Mouse (Mus musculus): ENCODE measurements around the gene Otud7b.

DNA sequence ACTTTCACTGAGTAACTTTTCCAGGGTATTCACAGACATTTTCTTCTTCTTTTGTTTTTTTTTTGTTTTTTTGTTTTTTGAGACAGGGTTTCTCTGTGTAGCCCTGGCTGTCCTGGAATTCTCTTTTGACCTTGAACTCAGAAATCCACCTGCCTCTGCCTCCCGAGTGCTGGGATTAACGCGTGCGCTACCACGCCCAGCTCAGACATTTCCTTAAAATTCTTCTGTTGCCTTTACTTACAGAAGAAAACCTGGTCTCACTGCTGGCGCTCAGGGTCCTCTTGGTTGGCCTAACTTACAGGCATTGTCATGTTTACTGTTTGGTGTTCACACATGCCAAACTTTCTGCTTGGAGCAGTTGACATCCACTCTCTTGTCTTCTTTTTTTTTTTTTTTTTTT, 70.9 kb downstream of the Otud7b start:
- no peak for TF ChIP-seq MYOG (IDR thresholded peaks at IDR 0.05; ENCODE audit: control insufficient read depth, extremely low read depth, insufficient read length)
- no peak for TF ChIP-seq CTCF (IDR thresholded peaks at IDR 0.05; ENCODE audit: control insufficient read depth, insufficient read depth, insufficient read length)
- TF ChIP-seq USF1 (IDR thresholded peaks at IDR 0.05; ENCODE audit: low read depth): no peak
- TF ChIP-seq MYOD1 (IDR thresholded peaks at IDR 0.05; ENCODE audit: control insufficient read depth, insufficient read length, low read depth): no peak
- no peak for TF ChIP-seq CEBPB (IDR thresholded peaks at IDR 0.05; ENCODE audit: low read depth)
- no peak for TF ChIP-seq FOSL1 (IDR thresholded peaks at IDR 0.05; ENCODE audit: insufficient read depth, low read length, poor library complexity, severe bottlenecking)
- TF ChIP-seq MAX (IDR thresholded peaks at IDR 0.05): no peak

Measured in C2C12 (cell line).